Mouse (Mus musculus) right cerebral cortex, adult 18-20 months (tissue): ENCODE data around the gene Sos2.
"Not testable (repeated sequence)": the region's sequence is repeated elsewhere in the genome, so short reads cannot be mapped to it uniquely, and the experiment has no call there.

ENCODE experiments used
- DNase-seq: peaks from one replicate; pipeline ENCODE4 v3.0.0; 2022; ENCODE audit warnings: mixed read lengths

The Sos2 gene

GRCm38 (mm10) chr12:69568266-69568665 is 113.4 kb downstream of the Sos2 start:
- no peak for DNase-seq

- DNase-seq: not testable (repeated sequence)
Measured at GRCm38 (mm10) chr12:69561006-69561405, 120.6 kb downstream of the Sos2 start.

- DNase-seq: no peak
Measured at GRCm38 (mm10) chr12:69556221-69556861, 125.3 kb downstream of the Sos2 start.

GRCm38 (mm10) chr12:69545456-69546178 is 136.0 kb downstream of the Sos2 start:
- no peak for DNase-seq

GRCm38 (mm10) chr12:69544994-69545393 is 136.7 kb downstream of the Sos2 start:
- no peak for DNase-seq

GRCm38 (mm10) chr12:69544562-69544961 is 137.1 kb downstream of the Sos2 start:
- no peak for DNase-seq

- no peak for DNase-seq
Measured at GRCm38 (mm10) chr12:69542376-69542775, 139.3 kb downstream of the Sos2 start.

- DNase-seq: no peak
Measured at GRCm38 (mm10) chr12:69541663-69542062, 140.0 kb downstream of the Sos2 start.

GRCm38 (mm10) chr12:69539353-69539752 is 142.3 kb downstream of the Sos2 start:
- peak; percentile 47 for DNase-seq

- DNase-seq: no peak
Measured at GRCm38 (mm10) chr12:69538362-69538950, 143.2 kb downstream of the Sos2 start.

- peak; percentile 49 for DNase-seq
Measured at GRCm38 (mm10) chr12:69537675-69538361, 143.8 kb downstream of the Sos2 start.

GRCm38 (mm10) chr12:69537243-69537674 is 144.4 kb downstream of the Sos2 start:
- DNase-seq: peak; percentile 24

- no peak for DNase-seq
Measured at GRCm38 (mm10) chr12:69536616-69537242, 144.9 kb downstream of the Sos2 start.
